Mouse (Mus musculus): ENCODE data around the gene Aurkb.

Gene Aurkb

GRCm38 (mm10) chr11:69036486-69037230 lies 8.8 kb upstream of the Aurkb start:
- DNase-seq (ENCODE audit: low spot score in 2 of 2) = peak; percentile 93 to 96

GRCm38 (mm10) chr11:69037231-69038061 lies 8.0 kb upstream of the Aurkb start:
- DNase-seq (ENCODE audit: low spot score in 2 of 2) = peak; percentile 87 to 88

- DNase-seq (ENCODE audit: low spot score in 2 of 2) = no peak
Measured at GRCm38 (mm10) chr11:69038173-69038572, 7.3 kb upstream of the Aurkb start.

GRCm38 (mm10) chr11:69046395-69046774 lies 938 bp downstream of the Aurkb start:
- DNase-seq (ENCODE audit: low spot score in 2 of 2) = no peak

GRCm38 (mm10) chr11:69047592-69047991 lies 2.1 kb downstream of the Aurkb start:
- no peak for DNase-seq (ENCODE audit: low spot score in 2 of 2)

GRCm38 (mm10) chr11:69048151-69048550 lies 2.7 kb downstream of the Aurkb start:
- no peak for DNase-seq (ENCODE audit: low spot score in 2 of 2)

GRCm38 (mm10) chr11:69050748-69051147 lies 5.3 kb downstream of the Aurkb start:
- no peak for DNase-seq (ENCODE audit: low spot score in 2 of 2)

GRCm38 (mm10) chr11:69051771-69052170 lies 6.3 kb downstream of the Aurkb start:
- no peak for DNase-seq (ENCODE audit: low spot score in 2 of 2)

GRCm38 (mm10) chr11:69052824-69053421 lies 7.5 kb downstream of the Aurkb start:
- DNase-seq (ENCODE audit: low spot score in 2 of 2) = no peak

- DNase-seq (ENCODE audit: low spot score in 2 of 2) = no peak
Measured at GRCm38 (mm10) chr11:69053848-69054247, 8.4 kb downstream of the Aurkb start.

- no peak for DNase-seq (ENCODE audit: low spot score in 2 of 2)
Measured at GRCm38 (mm10) chr11:69058265-69058664, 12.8 kb downstream of the Aurkb start.

GRCm38 (mm10) chr11:69058729-69059356 lies 13.4 kb downstream of the Aurkb start:
- DNase-seq (ENCODE audit: low spot score in 2 of 2) = no peak

GRCm38 (mm10) chr11:69059357-69059974 lies 14.0 kb downstream of the Aurkb start, which contains the start of gene Borcs6:
TSS of gene Borcs6 (plus strand) at chr11:69059717.
- peak; percentile 86 to 91 for DNase-seq (ENCODE audit: low spot score in 2 of 2)

- no peak for DNase-seq (ENCODE audit: low spot score in 2 of 2)
Measured at GRCm38 (mm10) chr11:69059975-69060411, 14.5 kb downstream of the Aurkb start.

GRCm38 (mm10) chr11:69060448-69061254 lies 15.2 kb downstream of the Aurkb start:
- no peak for DNase-seq (ENCODE audit: low spot score in 2 of 2)

- DNase-seq (ENCODE audit: low spot score in 2 of 2) = no peak
Measured at GRCm38 (mm10) chr11:69061255-69061912, 15.9 kb downstream of the Aurkb start.

GRCm38 (mm10) chr11:69062194-69062760 lies 16.8 kb downstream of the Aurkb start:
- DNase-seq (ENCODE audit: low spot score in 2 of 2) = peak; percentile 75 to 78

- peak; percentile 99 for DNase-seq (ENCODE audit: low spot score in 2 of 2)
Measured at GRCm38 (mm10) chr11:69062761-69063224, 17.3 kb downstream of the Aurkb start.

- peak in 1 of 2 experiments; percentile 72 for DNase-seq (ENCODE audit: low spot score in 2 of 2)
Measured at GRCm38 (mm10) chr11:69063413-69064201, 18.2 kb downstream of the Aurkb start.

Data from frontal cortex, postnatal 25 days (tissue).